Mouse (Mus musculus): ENCODE results near the gene Tmed6. TPM values are rescaled to one million over a fixed set of nuclear protein-coding genes. Genes with fewer than 3 reads are reported as not detected.

Gene Tmed6
- polyA plus RNA-seq, 1 experiment, result 0.99 TPM

DNA sequence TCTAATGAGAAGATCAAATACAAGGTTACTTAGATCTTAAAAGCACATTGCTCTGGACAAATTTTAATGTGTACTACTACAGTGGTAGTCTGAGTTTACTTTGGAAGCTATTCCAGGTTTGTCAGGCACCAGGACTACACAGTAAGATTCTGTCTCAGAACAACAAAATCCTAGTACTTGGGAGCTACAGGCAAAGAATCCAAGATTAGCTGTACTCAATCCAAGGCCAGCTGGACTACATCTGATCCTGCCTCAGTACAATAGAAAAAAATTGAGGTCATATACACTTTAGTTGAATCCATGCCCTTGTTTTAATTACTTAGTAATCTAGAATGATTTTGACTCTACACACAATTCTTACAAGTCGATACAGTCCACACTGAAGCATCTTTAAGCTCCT, 50.5 kb downstream of the Tmed6 start:
- Histone ChIP-seq H3K4me1 (ENCODE audit: control insufficient read depth, insufficient read depth, low read length) (no peaks in the 10 kb centered on the region), H3K4me3 (replicated peaks; ENCODE audit: extremely low read depth, low read depth, low read length) (no peak overlapping the region)
- DNase-seq, result no peak
- 73% methylated on average over 1 of the region's 1 CpGs for WGBS
- TF ChIP-seq CTCF (IDR thresholded peaks at IDR 0.05; ENCODE audit: insufficient read depth, low read length) (no peak), POLR2A (IDR thresholded peaks at IDR 0.05; ENCODE audit: borderline replicate concordance, extremely low read depth, low read depth, low read length) (no peak)

DNA sequence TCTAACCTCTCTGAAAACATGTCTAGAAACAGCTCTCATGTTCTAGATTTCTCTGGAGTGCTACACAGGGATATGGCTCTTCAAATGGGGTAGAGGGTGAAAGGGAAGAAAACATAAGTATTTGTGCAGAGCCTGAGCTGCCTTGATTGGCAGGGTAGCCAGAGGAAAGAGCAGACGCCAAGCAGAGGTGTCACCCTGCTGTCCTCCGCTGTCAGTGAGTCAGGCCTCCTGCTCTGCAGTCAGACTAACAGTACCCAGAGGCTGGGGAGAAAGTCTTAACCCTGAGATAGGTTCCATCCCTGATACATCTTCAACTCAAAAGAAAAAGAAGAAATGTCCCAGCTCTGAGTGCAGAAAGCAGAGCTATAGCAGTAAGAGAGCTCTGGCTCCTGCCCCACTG, 52.8 kb downstream of the Tmed6 start:
- TF ChIP-seq CTCF (IDR thresholded peaks at IDR 0.05; ENCODE audit: insufficient read depth, low read length) (no peak), POLR2A (IDR thresholded peaks at IDR 0.05; ENCODE audit: borderline replicate concordance, extremely low read depth, low read depth, low read length) (no peak)
- H3K4me1 ChIP-seq (ENCODE audit: control insufficient read depth, insufficient read depth, low read length), result no peaks in the 10 kb centered on the region
- 82% methylated on average over 2 of the region's 2 CpGs for WGBS
- DNase-seq, result no peak
- H3K4me3 ChIP-seq (replicated peaks; ENCODE audit: extremely low read depth, low read depth, low read length), result no peak overlapping the region

Other genes with a start within 250 kb of the Tmed6 start
- 0.48 and 0.89 TPM in 2 replicates for gene Has3, start 195.4 kb downstream of the Tmed6 start, polyA plus RNA-seq (2012; rRNA removed)
- 12.3 and 14.5 TPM in 2 replicates for gene Utp4, start 172.0 kb downstream of the Tmed6 start, polyA plus RNA-seq (2012; rRNA removed)
- gene Sntb2, start 129.9 kb downstream of the Tmed6 start, polyA plus RNA-seq (2012; rRNA removed), result 9.9 and 12.1 TPM in 2 replicates
- 19.6 and 27.8 TPM in 2 replicates for gene Vps4a, start 34.4 kb downstream of the Tmed6 start, polyA plus RNA-seq (2012; rRNA removed)
- gene Pdf, start 17.0 kb downstream of the Tmed6 start, polyA plus RNA-seq (2012; rRNA removed), result 30.2 and 54.6 TPM in 2 replicates
- gene Cog8, start 9.0 kb downstream of the Tmed6 start, polyA plus RNA-seq (2012; rRNA removed), result 24.7 and 31.6 TPM in 2 replicates
- gene Nip7, start 8.8 kb downstream of the Tmed6 start, polyA plus RNA-seq (2012; rRNA removed), result 20.3 and 26.0 TPM in 2 replicates
- 9.5 and 13.5 TPM in 2 replicates for gene Terf2, start 30.9 kb upstream of the Tmed6 start, polyA plus RNA-seq (2012; rRNA removed)
- gene Cyb5b, start 85.0 kb upstream of the Tmed6 start, polyA plus RNA-seq (2012; rRNA removed), result 68.7 and 97.9 TPM in 2 replicates
- gene Nfat5, start 227.8 kb upstream of the Tmed6 start, polyA plus RNA-seq (2012; rRNA removed), result 21.0 and 31.2 TPM in 2 replicates

Data from lung, adult 2 months (tissue).